Mouse (Mus musculus): ENCODE data around the gene Syt7. TPM values are rescaled to one million over a fixed set of nuclear protein-coding genes. Genes with fewer than 3 reads are reported as not detected.

The Syt7 gene
- polyA plus RNA-seq (2012; ENCODE audit: low replicate concordance), result 0.02 and 0.26 TPM in 2 replicates

DNA sequence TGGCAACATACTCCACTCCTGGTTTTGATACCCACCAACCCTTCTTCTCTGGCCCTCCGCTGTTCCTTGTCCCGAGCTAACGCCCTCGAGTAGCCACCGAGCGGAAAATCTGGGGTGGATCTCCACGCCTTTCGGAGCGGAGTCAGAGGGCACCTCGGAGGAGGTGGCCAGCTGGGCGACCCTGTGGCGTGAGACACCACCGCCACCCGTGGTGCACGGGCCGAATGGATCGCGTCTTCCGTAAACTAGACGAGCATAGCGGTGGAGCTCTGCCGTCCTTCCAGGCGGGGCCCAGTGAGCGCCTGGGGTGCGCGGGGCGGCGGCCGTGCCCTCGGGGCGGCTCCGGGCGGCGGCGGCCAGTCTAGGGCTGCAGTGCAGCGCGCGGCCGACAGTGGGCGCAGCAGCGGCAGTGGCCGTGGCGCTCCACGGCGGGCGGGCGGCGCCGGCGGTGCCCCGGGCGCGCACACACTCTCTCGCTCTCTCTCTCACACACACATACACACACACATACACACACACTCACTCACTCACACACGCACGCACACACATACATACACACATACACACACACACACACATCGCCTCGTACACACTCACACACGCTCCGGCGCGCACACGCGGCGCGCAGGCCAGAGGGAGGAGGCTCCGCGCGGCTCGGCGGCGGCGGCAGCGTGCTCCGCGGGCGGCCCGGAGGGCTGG, at the start of gene Syt7:
TSS of gene Syt7 (plus strand) at position 476 of the 699 bp plus-strand sequence.

DNA sequence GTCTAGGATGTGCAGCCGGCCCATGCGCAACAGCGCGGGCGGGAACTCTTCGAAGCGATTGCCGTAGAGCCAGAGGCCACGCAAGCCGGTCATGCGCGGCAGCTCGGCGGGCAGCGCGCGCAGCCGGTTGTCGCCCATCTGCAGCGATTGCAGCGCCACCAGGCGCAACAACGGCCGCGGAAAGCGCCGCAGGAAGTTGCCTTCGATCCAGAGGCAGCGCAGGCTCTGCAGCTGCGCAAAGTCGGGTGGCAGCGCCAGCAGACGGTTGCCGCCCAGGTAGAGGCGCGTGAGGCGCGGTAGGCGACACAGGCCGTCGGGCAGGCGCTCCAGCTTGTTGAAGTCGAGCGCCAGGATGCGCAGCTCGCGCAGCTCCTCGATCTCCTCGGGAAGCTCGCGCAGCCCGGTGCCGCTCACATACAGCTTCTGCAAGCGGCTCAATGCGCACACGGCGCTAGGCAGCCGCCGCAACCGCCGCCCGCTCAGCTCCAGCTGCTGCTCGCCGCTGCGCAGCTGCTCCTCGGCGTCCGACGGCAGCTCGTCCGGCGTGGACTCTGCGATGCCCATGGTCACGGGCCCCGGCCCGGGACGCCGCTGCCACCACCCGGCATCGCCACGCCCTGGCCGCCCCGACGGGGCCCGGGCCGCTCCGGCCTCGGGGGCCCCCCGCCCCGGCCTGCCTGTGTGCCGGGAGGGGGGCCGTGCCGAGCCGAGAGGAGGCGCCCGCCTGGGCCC, 68.0 kb downstream of the Syt7 start, which contains the start of gene Lrrc10b:
TSS of gene Lrrc10b (minus strand) at position 722 of the 732 bp plus-strand sequence.

DNA sequence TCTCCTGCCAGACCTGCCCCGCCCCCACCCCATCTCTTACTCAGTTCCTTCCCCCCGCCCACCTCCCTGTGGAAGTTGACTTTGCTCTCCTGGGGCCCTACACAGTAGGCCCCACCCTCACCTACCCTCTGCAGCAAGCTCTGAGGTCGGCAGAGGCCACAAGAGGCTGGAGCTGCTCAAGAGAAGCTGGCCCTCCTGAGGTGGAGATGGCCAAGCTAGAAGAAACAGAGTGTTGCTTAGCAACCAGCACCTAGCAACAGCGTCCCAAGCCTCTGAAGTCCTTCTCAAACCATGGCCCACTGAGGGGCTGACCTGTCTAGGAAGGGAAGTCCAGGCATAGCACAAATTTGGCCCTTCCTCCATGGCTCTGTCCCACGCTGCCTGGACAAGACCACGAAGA, 93.8 kb downstream of the Syt7 start, which contains the start of gene Ppp1r32:
TSS of gene Ppp1r32 (minus strand) at position 226 of the 400 bp plus-strand sequence.

Other genes with a start within 250 kb of the Syt7 start
- 22.7 and 28.9 TPM in 2 replicates for gene Fads1, start 206.2 kb upstream of the Syt7 start, polyA plus RNA-seq (2012; ENCODE audit: low replicate concordance)
- gene Tmem258, start 185.1 kb upstream of the Syt7 start, polyA plus RNA-seq (2012; ENCODE audit: low replicate concordance), result 7.9 and 23.8 TPM in 2 replicates
- gene Fen1, start 184.9 kb upstream of the Syt7 start, polyA plus RNA-seq (2012; ENCODE audit: low replicate concordance), result 8.9 and 33.0 TPM in 2 replicates
- 0.21 TPM in 2 replicates for gene Myrf, start 148.3 kb upstream of the Syt7 start, polyA plus RNA-seq (2012; ENCODE audit: low replicate concordance)
- gene Dagla, start 84.2 kb upstream of the Syt7 start, polyA plus RNA-seq (2012; ENCODE audit: low replicate concordance), result 0.98 and 1.4 TPM in 2 replicates
- gene Lrrc10b, start 68.4 kb downstream of the Syt7 start, polyA plus RNA-seq (2012; ENCODE audit: low replicate concordance), result 0.07 TPM in 1 of 2 replicates, not detected in the other
- gene Ppp1r32, start 93.8 kb downstream of the Syt7 start, polyA plus RNA-seq (2012; ENCODE audit: low replicate concordance), result 0.96 and 3.8 TPM in 2 replicates
- 30.0 and 84.1 TPM in 2 replicates for gene Cpsf7, start 136.2 kb downstream of the Syt7 start, polyA plus RNA-seq (2012; ENCODE audit: low replicate concordance)
- 6.4 and 8.7 TPM in 2 replicates for gene Sdhaf2, start 137.1 kb downstream of the Syt7 start, polyA plus RNA-seq (2012; ENCODE audit: low replicate concordance)
- 0.73 and 0.96 TPM in 2 replicates for gene Tmem216, start 167.1 kb downstream of the Syt7 start, polyA plus RNA-seq (2012; ENCODE audit: low replicate concordance)
- 54.8 and 100 TPM in 2 replicates for gene Cyb561a3, start 188.1 kb downstream of the Syt7 start, polyA plus RNA-seq (2012; ENCODE audit: low replicate concordance)
- gene Tmem138, start 188.3 kb downstream of the Syt7 start, polyA plus RNA-seq (2012; ENCODE audit: low replicate concordance), result 2.3 and 4.2 TPM in 2 replicates
- gene Ddb1, start 216.2 kb downstream of the Syt7 start, polyA plus RNA-seq (2012; ENCODE audit: low replicate concordance), result 9.1 and 12.8 TPM in 2 replicates
- 1.0 and 2.6 TPM in 2 replicates for gene Tkfc, start 216.6 kb downstream of the Syt7 start, polyA plus RNA-seq (2012; ENCODE audit: low replicate concordance)
- 0.16 and 0.22 TPM in 2 replicates for gene Vwce, start 245.1 kb downstream of the Syt7 start, polyA plus RNA-seq (2012; ENCODE audit: low replicate concordance)

All from hematopoietic multipotent progenitor cell, adult 10-12 weeks (in vitro differentiated cells).